Mouse (Mus musculus): ENCODE data around the gene Pam.

DNA sequence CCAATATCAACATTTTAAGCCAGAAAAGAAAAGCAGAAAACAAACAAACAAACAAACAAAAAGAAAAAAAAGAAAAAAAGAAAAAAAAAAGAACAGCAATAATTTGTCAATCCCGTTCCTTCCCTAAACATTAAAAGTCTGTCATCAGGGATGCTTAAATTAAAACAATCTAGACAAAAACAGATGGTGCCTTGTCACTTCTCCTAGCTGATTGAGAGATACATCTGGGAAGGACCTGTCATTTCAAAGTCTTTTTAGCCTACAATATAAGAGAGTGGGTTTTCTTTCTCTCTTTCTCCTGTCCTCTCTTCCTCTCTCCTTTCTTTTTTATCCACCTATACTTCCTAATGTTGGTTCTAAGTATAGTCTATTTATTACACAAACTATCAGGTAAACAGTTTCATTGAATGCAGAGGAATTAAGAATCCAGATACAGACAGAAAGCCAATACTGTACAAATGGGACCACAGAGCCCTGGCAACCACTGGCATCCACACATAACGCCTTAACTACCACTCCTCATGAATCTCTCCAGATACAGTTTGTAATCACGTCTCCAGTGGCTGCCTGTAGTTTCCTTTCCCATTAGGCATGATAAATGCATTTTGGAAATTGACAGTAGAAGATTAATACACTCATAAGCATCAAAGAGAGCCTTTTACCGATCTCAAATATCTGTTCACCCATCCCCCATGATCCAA lies 151.4 kb downstream of the Pam start:
- TF ChIP-seq CTCF (conservative IDR thresholded peaks at IDR 0.05; ENCODE audit: insufficient read depth, insufficient read length, low read depth, low read length) = no peak
- TF ChIP-seq POLR2A (IDR thresholded peaks at IDR 0.05; ENCODE audit: low read depth, low read length) = no peak

Measured in kidney, adult 2 months (tissue).